Mouse (Mus musculus): ENCODE measurements at regions not wholly inside any gene's neighbourhood (a gene's known extent, or its start where the extent isn't known, plus 50 kb on each side); places are given as distances from the start of the nearest gene placed in this dataset.

GRCm38 (mm10) chr14:67149091-67149490 lies 1140.1 kb upstream of the Gulo start:
- 93% methylated on average over 8 of the region's 8 CpGs for WGBS
- H3K27ac ChIP-seq: no peak overlapping the region

GRCm38 (mm10) chr14:67146602-67147001 lies 1137.6 kb upstream of the Gulo start:
- H3K27ac ChIP-seq: no peak overlapping the region
- H3K36me3 ChIP-seq: no peaks in the 10 kb centered on the region
- no peak for DNase-seq (ENCODE audit: low spot score)
- WGBS: 92% methylated on average over 12 of the region's 12 CpGs
- H3K4me1 ChIP-seq (replicated peaks): peaks cover 23% of the 10 kb centered on the region
- H3K9me3 ChIP-seq: no peaks in the 10 kb centered on the region
- H3K4me3 ChIP-seq: no peak overlapping the region
- H3K27me3 ChIP-seq (ENCODE audit: insufficient read depth, poor library complexity, severe bottlenecking): no peaks in the 10 kb centered on the region

More at GRCm38 (mm10) chr14:67149091-67149490, 1140.1 kb upstream of the Gulo start:
- Histone ChIP-seq H3K4me3 (no peak overlapping the region), H3K4me1 (replicated peaks) (peaks cover 8% of the 10 kb centered on the region), H3K36me3 (no peaks in the 10 kb centered on the region), H3K27me3 (ENCODE audit: insufficient read depth, poor library complexity, severe bottlenecking) (no peaks in the 10 kb centered on the region), H3K9me3 (no peaks in the 10 kb centered on the region)
- DNase-seq (ENCODE audit: low spot score): no peak

GRCm38 (mm10) chr14:67145046-67145445 lies 1136.0 kb upstream of the Gulo start:
- no peak overlapping the region for H3K27ac ChIP-seq
- no peaks in the 10 kb centered on the region for H3K27me3 ChIP-seq (ENCODE audit: insufficient read depth, poor library complexity, severe bottlenecking)
- 94% methylated on average over 6 of the region's 6 CpGs for WGBS
- DNase-seq (ENCODE audit: low spot score): no peak
- no peaks in the 10 kb centered on the region for H3K36me3 ChIP-seq
- no peak overlapping the region for H3K4me3 ChIP-seq
- H3K4me1 ChIP-seq (replicated peaks): peaks cover 27% of the 10 kb centered on the region
- no peaks in the 10 kb centered on the region for H3K9me3 ChIP-seq

- WGBS: 84% methylated on average over 4 of the region's 4 CpGs
Measured at GRCm38 (mm10) chr14:67144461-67144985, 1135.5 kb upstream of the Gulo start.

GRCm38 (mm10) chr14:67143826-67144225 lies 1134.8 kb upstream of the Gulo start:
- Histone ChIP-seq H3K9me3 (no peaks in the 10 kb centered on the region), H3K4me3 (no peak overlapping the region), H3K4me1 (replicated peaks) (peaks cover 30% of the 10 kb centered on the region), H3K27me3 (ENCODE audit: insufficient read depth, poor library complexity, severe bottlenecking) (no peaks in the 10 kb centered on the region), H3K36me3 (no peaks in the 10 kb centered on the region), H3K27ac (peak overlapping the region; percentile 18; the same call in 1 of the 2 replicates)
- DNase-seq (ENCODE audit: low spot score): no peak
- WGBS: 40% methylated on average over 6 of the region's 6 CpGs

More at GRCm38 (mm10) chr14:67144461-67144985, 1135.5 kb upstream of the Gulo start:
- Histone ChIP-seq H3K9me3 (no peaks in the 10 kb centered on the region), H3K4me1 (replicated peaks) (peaks cover 30% of the 10 kb centered on the region), H3K27ac (no peak overlapping the region), H3K27me3 (ENCODE audit: insufficient read depth, poor library complexity, severe bottlenecking) (no peaks in the 10 kb centered on the region), H3K36me3 (no peaks in the 10 kb centered on the region), H3K4me3 (no peak overlapping the region)
- no peak for DNase-seq (ENCODE audit: low spot score)

GRCm38 (mm10) chr14:67142556-67143250 lies 1133.7 kb upstream of the Gulo start:
- Histone ChIP-seq H3K27me3 (ENCODE audit: insufficient read depth, poor library complexity, severe bottlenecking) (no peaks in the 10 kb centered on the region), H3K4me1 (replicated peaks) (peaks cover 30% of the 10 kb centered on the region), H3K36me3 (no peaks in the 10 kb centered on the region), H3K27ac (0 out of 2 replicates have a peak overlapping the region, but pooled peaks have one; percentile 8), H3K9me3 (no peaks in the 10 kb centered on the region), H3K4me3 (no peak overlapping the region)
- DNase-seq (ENCODE audit: low spot score): no peak
- 83% methylated on average over 6 of the region's 6 CpGs for WGBS

- Histone ChIP-seq H3K36me3 (no peaks in the 10 kb centered on the region), H3K27ac (no peak overlapping the region), H3K27me3 (ENCODE audit: insufficient read depth, poor library complexity, severe bottlenecking) (no peaks in the 10 kb centered on the region), H3K4me3 (no peak overlapping the region), H3K9me3 (no peaks in the 10 kb centered on the region), H3K4me1 (replicated peaks) (peaks cover 30% of the 10 kb centered on the region)
- DNase-seq (ENCODE audit: low spot score): no peak
- WGBS: 51% methylated on average over 15 of the region's 15 CpGs
Measured at GRCm38 (mm10) chr14:67141581-67142441, 1132.8 kb upstream of the Gulo start.

GRCm38 (mm10) chr14:67141151-67141550 lies 1132.1 kb upstream of the Gulo start:
- Histone ChIP-seq H3K27me3 (ENCODE audit: insufficient read depth, poor library complexity, severe bottlenecking) (no peaks in the 10 kb centered on the region), H3K36me3 (no peaks in the 10 kb centered on the region), H3K27ac (no peak overlapping the region), H3K4me1 (replicated peaks) (peaks cover 33% of the 10 kb centered on the region), H3K9me3 (no peaks in the 10 kb centered on the region), H3K4me3 (no peak overlapping the region)
- no peak for DNase-seq (ENCODE audit: low spot score)
- 79% methylated on average over 7 of the region's 7 CpGs for WGBS

GRCm38 (mm10) chr14:67139674-67140073 lies 1130.7 kb upstream of the Gulo start:
- Histone ChIP-seq H3K27ac (no peak overlapping the region), H3K27me3 (ENCODE audit: insufficient read depth, poor library complexity, severe bottlenecking) (no peaks in the 10 kb centered on the region), H3K9me3 (no peaks in the 10 kb centered on the region), H3K36me3 (no peaks in the 10 kb centered on the region), H3K4me1 (replicated peaks) (peaks cover 48% of the 10 kb centered on the region), H3K4me3 (no peak overlapping the region)
- DNase-seq (ENCODE audit: low spot score): no peak

GRCm38 (mm10) chr14:67139152-67139551 lies 1130.1 kb upstream of the Gulo start:
- Histone ChIP-seq H3K36me3 (no peaks in the 10 kb centered on the region), H3K9me3 (no peaks in the 10 kb centered on the region), H3K27me3 (ENCODE audit: insufficient read depth, poor library complexity, severe bottlenecking) (no peaks in the 10 kb centered on the region), H3K4me3 (no peak overlapping the region), H3K4me1 (replicated peaks) (peaks cover 46% of the 10 kb centered on the region), H3K27ac (no peak overlapping the region)
- DNase-seq (ENCODE audit: low spot score): no peak
- WGBS: 83% methylated on average over 5 of the region's 5 CpGs

GRCm38 (mm10) chr14:67136141-67136498 lies 1127.1 kb upstream of the Gulo start:
- Histone ChIP-seq H3K9me3 (no peaks in the 10 kb centered on the region), H3K27me3 (ENCODE audit: insufficient read depth, poor library complexity, severe bottlenecking) (0 out of 2 replicates have a peak, but pooled peaks cover 5% of the 10 kb centered on the region), H3K27ac (peak overlapping the region; percentile 60; the same call in 1 of the 2 replicates), H3K4me1 (replicated peaks) (peaks cover 36% of the 10 kb centered on the region), H3K4me3 (no peak overlapping the region), H3K36me3 (no peaks in the 10 kb centered on the region)
- WGBS: 28% methylated on average over 2 of the region's 2 CpGs
- peak; percentile 23 for DNase-seq (ENCODE audit: low spot score)

GRCm38 (mm10) chr14:67135221-67136140 lies 1126.5 kb upstream of the Gulo start:
- no peaks in the 10 kb centered on the region for H3K9me3 ChIP-seq
- H3K27ac ChIP-seq: peak overlapping the region; percentile 60
- H3K4me1 ChIP-seq (replicated peaks): peaks cover 36% of the 10 kb centered on the region
- H3K36me3 ChIP-seq: no peaks in the 10 kb centered on the region
- WGBS: 48% methylated on average over 18 of the region's 18 CpGs
- no peak for DNase-seq (ENCODE audit: low spot score)
- no peak overlapping the region for H3K4me3 ChIP-seq
- 0 out of 2 replicates have a peak, but pooled peaks cover 5% of the 10 kb centered on the region for H3K27me3 ChIP-seq (ENCODE audit: insufficient read depth, poor library complexity, severe bottlenecking)

All from hindbrain, embryonic 10.5 days (tissue).